Mouse (Mus musculus) forebrain, embryonic 13.5 days (tissue): Measurements from ENCODE around the gene Vmn2r88. TPM values are rescaled to one million over a fixed set of nuclear protein-coding genes. Genes with fewer than 3 reads are reported as not detected.
"Not testable (repeated sequence)": the region's sequence is repeated elsewhere in the genome, so short reads cannot be mapped to it uniquely, and the experiment has no call there.

Experiments
- ATAC-seq: fragments of 200-750 bp; cut with Nextera tagmentation; 2 replicates; pipeline ENCODE4 v1.8.0; 2017
- H3K27ac ChIP-seq: fragments of 300-500 bp; sonication (generic); 2 replicates; pipeline ENCODE4 v1.5.1; 2015; ENCODE audit warnings: inconsistent platforms, mild to moderate bottlenecking, moderate library complexity
- H3K27me3 ChIP-seq: fragments of 300-500 bp; sonication (generic); 2 replicates; pipeline ENCODE4 v1.6.1; 2015; ENCODE audit warnings: mild to moderate bottlenecking, inconsistent platforms
- H3K36me3 ChIP-seq: fragments of 300-500 bp; sonication (generic); 2 replicates; pipeline ENCODE4 v1.6.1; 2015; ENCODE audit warnings: mild to moderate bottlenecking, inconsistent platforms; ENCODE audit not compliant: poor library complexity, severe bottlenecking
- H3K4me1 ChIP-seq: fragments of 300-500 bp; sonication (generic); 2 replicates; pipeline ENCODE4 v1.6.1; 2015; ENCODE audit warnings: inconsistent platforms
- H3K4me2 ChIP-seq: fragments of 300-500 bp; sonication (generic); 2 replicates; pipeline ENCODE4 v1.6.1; 2015; ENCODE audit warnings: inconsistent platforms, mild to moderate bottlenecking, moderate library complexity
- H3K4me3 ChIP-seq: fragments of 300-500 bp; sonication (generic); 2 replicates; pipeline ENCODE4 v1.5.1; 2015; ENCODE audit warnings: mild to moderate bottlenecking, inconsistent platforms
- H3K9ac ChIP-seq: fragments of 300-500 bp; sonication (generic); 2 replicates; pipeline ENCODE4 v1.6.1; 2015; ENCODE audit warnings: mild to moderate bottlenecking, inconsistent platforms
- H3K9me3 ChIP-seq: fragments of 300-500 bp; sonication (generic); replicated peaks from 2 replicates; pipeline ENCODE4 v1.6.1; 2016; ENCODE audit warnings: inconsistent platforms
- WGBS: fragments of 180-500 bp; shearing (Covaris S2); methylation state at CpG from one replicate; pipeline ENCODE4 v1.1.7; 2015; 5-methylcytosine and 5-hydroxymethylcytosine counted together
- polyA plus RNA-seq: library from polyadenylated mRNA; unstranded; fragments of >200 nt; fragmentation: Nextera tagmentation; extraction: Ambion mirVana; gene quantifications from 2 replicates; pipeline ENCODE4 v1.2.1, GENCODE M21; 2015

Vmn2r88 gene
- polyA plus RNA-seq, result not detected in 2 replicates

- 88% methylated on average over 1 of the region's 1 CpGs for WGBS
- Histone ChIP-seq H3K4me1 (no peaks in the 10 kb centered on the region), H3K4me2 (no peak within 1 kb of the TSS), H3K4me3 (no peak within 1 kb of the TSS), H3K9me3 (no peaks in the 10 kb centered on the region), H3K27me3 (no peaks in the 10 kb centered on the region), H3K9ac (no peak within 1 kb of the TSS), H3K36me3 (no peaks in the 10 kb centered on the region), H3K27ac (no peak within 1 kb of the TSS)
- no peak for ATAC-seq
Measured at GRCm38 (mm10) chr14:51410520-51410919, at the start of gene Vmn2r88. TSS of gene Vmn2r88 (plus strand) at chr14:51410820.

- 92% methylated on average over 1 of the region's 1 CpGs for WGBS
- ATAC-seq, result no peak
Measured at GRCm38 (mm10) chr14:51361456-51361855, 49.2 kb upstream of the Vmn2r88 start, which contains the start of gene Gm7247. TSS of gene Gm7247 (plus strand) at chr14:51361756.

GRCm38 (mm10) chr14:51382805-51383204 is 27.8 kb upstream of the Vmn2r88 start:
- Histone ChIP-seq H3K4me2 (no peak overlapping the region), H3K9ac (no peak overlapping the region), H3K36me3 (no peaks in the 10 kb centered on the region), H3K4me3 (no peak overlapping the region), H3K4me1 (no peaks in the 10 kb centered on the region), H3K27me3 (no peaks in the 10 kb centered on the region), H3K27ac (no peak overlapping the region), H3K9me3 (peaks cover 23% of the 10 kb centered on the region)
- no peak for ATAC-seq
- 97% methylated on average over 20 of the region's 20 CpGs for WGBS

More at GRCm38 (mm10) chr14:51361456-51361855, 49.2 kb upstream of the Vmn2r88 start, which contains the start of gene Gm7247:
- Histone ChIP-seq H3K36me3 (no peaks in the 10 kb centered on the region), H3K27me3 (0 out of 2 replicates have a peak, but pooled peaks cover 7% of the 10 kb centered on the region), H3K9me3 (no peaks in the 10 kb centered on the region), H3K4me2 (no peak within 1 kb of the TSS), H3K9ac (no peak within 1 kb of the TSS), H3K4me3 (no peak within 1 kb of the TSS), H3K4me1 (no peaks in the 10 kb centered on the region), H3K27ac (no peak within 1 kb of the TSS)

GRCm38 (mm10) chr14:51384351-51384750 is 26.3 kb upstream of the Vmn2r88 start:
- ATAC-seq, result peak; percentile 32
- WGBS, result 95% methylated on average over 10 of the region's 10 CpGs
- H3K9ac ChIP-seq, result no peak overlapping the region
- H3K27ac ChIP-seq, result no peak overlapping the region
- H3K4me3 ChIP-seq, result no peak overlapping the region
- no peaks in the 10 kb centered on the region for H3K36me3 ChIP-seq
- no peaks in the 10 kb centered on the region for H3K4me1 ChIP-seq
- H3K9me3 ChIP-seq, result peaks cover 27% of the 10 kb centered on the region
- no peaks in the 10 kb centered on the region for H3K27me3 ChIP-seq
- no peak overlapping the region for H3K4me2 ChIP-seq

GRCm38 (mm10) chr14:51385741-51386140 is 24.9 kb upstream of the Vmn2r88 start:
- Histone ChIP-seq H3K9me3 (peaks cover 27% of the 10 kb centered on the region), H3K27me3 (no peaks in the 10 kb centered on the region), H3K9ac (no peak overlapping the region), H3K4me2 (no peak overlapping the region), H3K27ac (no peak overlapping the region), H3K4me3 (no peak overlapping the region), H3K4me1 (no peaks in the 10 kb centered on the region), H3K36me3 (no peaks in the 10 kb centered on the region)
- peak; percentile 95 for ATAC-seq
- WGBS, result 62% methylated on average over 4 of the region's 4 CpGs

- no peaks in the 10 kb centered on the region for H3K4me1 ChIP-seq
- H3K9ac ChIP-seq, result no peak overlapping the region
- H3K27me3 ChIP-seq, result no peaks in the 10 kb centered on the region
- H3K4me2 ChIP-seq, result no peak overlapping the region
- WGBS, result 97% methylated on average over 8 of the region's 8 CpGs
- H3K9me3 ChIP-seq, result peaks cover 23% of the 10 kb centered on the region
- H3K4me3 ChIP-seq, result no peak overlapping the region
- H3K27ac ChIP-seq, result no peak overlapping the region
- ATAC-seq, result no peak
- H3K36me3 ChIP-seq, result no peaks in the 10 kb centered on the region
Measured at GRCm38 (mm10) chr14:51387768-51388167, 22.9 kb upstream of the Vmn2r88 start.

- no peaks in the 10 kb centered on the region for H3K27me3 ChIP-seq
- H3K36me3 ChIP-seq, result no peaks in the 10 kb centered on the region
- no peak overlapping the region for H3K4me3 ChIP-seq
- no peak for ATAC-seq
- 96% methylated on average over 9 of the region's 9 CpGs for WGBS
- peaks cover 19% of the 10 kb centered on the region for H3K9me3 ChIP-seq
- no peak overlapping the region for H3K9ac ChIP-seq
- no peak overlapping the region for H3K27ac ChIP-seq
- H3K4me2 ChIP-seq, result no peak overlapping the region
- H3K4me1 ChIP-seq, result no peaks in the 10 kb centered on the region
Measured at GRCm38 (mm10) chr14:51388222-51388621, 22.4 kb upstream of the Vmn2r88 start.

- H3K27ac ChIP-seq, result no peak overlapping the region
- H3K4me1 ChIP-seq, result no peaks in the 10 kb centered on the region
- H3K27me3 ChIP-seq, result no peaks in the 10 kb centered on the region
- H3K36me3 ChIP-seq, result no peaks in the 10 kb centered on the region
- H3K4me3 ChIP-seq, result no peak overlapping the region
- ATAC-seq, result no peak
- no peaks in the 10 kb centered on the region for H3K9me3 ChIP-seq
- H3K9ac ChIP-seq, result no peak overlapping the region
- H3K4me2 ChIP-seq, result no peak overlapping the region
- 71% methylated on average over 2 of the region's 2 CpGs for WGBS
Measured at GRCm38 (mm10) chr14:51423885-51424284, 13.3 kb downstream of the Vmn2r88 start.

- H3K4me2 ChIP-seq, H3K4me3 ChIP-seq, H3K27me3 ChIP-seq, H3K4me1 ChIP-seq, H3K36me3 ChIP-seq, ATAC-seq, H3K27ac ChIP-seq, H3K9ac ChIP-seq, H3K9me3 ChIP-seq: not testable (repeated sequence)
Measured at GRCm38 (mm10) chr14:51430138-51430537, 19.5 kb downstream of the Vmn2r88 start.

GRCm38 (mm10) chr14:51434546-51434945 is 23.9 kb downstream of the Vmn2r88 start:
- H3K27ac ChIP-seq, result no peak overlapping the region
- WGBS, result 93% methylated on average over 16 of the region's 16 CpGs
- no peaks in the 10 kb centered on the region for H3K27me3 ChIP-seq
- no peak overlapping the region for H3K4me2 ChIP-seq
- no peak overlapping the region for H3K9ac ChIP-seq
- peaks cover 23% of the 10 kb centered on the region for H3K9me3 ChIP-seq
- H3K36me3 ChIP-seq, result no peaks in the 10 kb centered on the region
- peak; percentile 24; the same call in 1 of the 2 replicates for ATAC-seq
- H3K4me3 ChIP-seq, result no peak overlapping the region
- H3K4me1 ChIP-seq, result no peaks in the 10 kb centered on the region

GRCm38 (mm10) chr14:51435020-51435419 is 24.4 kb downstream of the Vmn2r88 start:
- 96% methylated on average over 25 of the region's 26 CpGs for WGBS
- Histone ChIP-seq H3K4me2 (no peak overlapping the region), H3K27ac (no peak overlapping the region), H3K9me3 (peaks cover 23% of the 10 kb centered on the region), H3K9ac (no peak overlapping the region), H3K27me3 (no peaks in the 10 kb centered on the region), H3K4me1 (no peaks in the 10 kb centered on the region), H3K36me3 (no peaks in the 10 kb centered on the region), H3K4me3 (no peak overlapping the region)
- ATAC-seq, result no peak

GRCm38 (mm10) chr14:51438955-51439354 is 28.3 kb downstream of the Vmn2r88 start:
- Histone ChIP-seq H3K27ac (no peak overlapping the region), H3K4me2 (no peak overlapping the region), H3K4me3 (no peak overlapping the region), H3K9me3 (peaks cover 23% of the 10 kb centered on the region), H3K9ac (no peak overlapping the region), H3K36me3 (no peaks in the 10 kb centered on the region), H3K27me3 (no peaks in the 10 kb centered on the region), H3K4me1 (no peaks in the 10 kb centered on the region)
- 81% methylated on average over 4 of the region's 4 CpGs for WGBS
- no peak for ATAC-seq

- H3K27me3 ChIP-seq, H3K9ac ChIP-seq, H3K9me3 ChIP-seq, H3K4me3 ChIP-seq, H3K4me1 ChIP-seq, H3K36me3 ChIP-seq, ATAC-seq, H3K27ac ChIP-seq, H3K4me2 ChIP-seq: not testable (repeated sequence)
- 84% methylated on average over 2 of the region's 2 CpGs for WGBS
Measured at GRCm38 (mm10) chr14:51451557-51451956, 40.9 kb downstream of the Vmn2r88 start, which contains the start of gene Vmn2r89. TSS of gene Vmn2r89 (plus strand) at chr14:51451857.
